Mouse (Mus musculus) retina, adult 2 months (tissue): ENCODE data around the gene Cask.
"Not testable (repeated sequence)": the region's sequence is repeated elsewhere in the genome, so short reads cannot be mapped to it uniquely, and the experiment has no call there.

Experiments used
- DNase-seq: peaks from one replicate; pipeline ENCODE4 v3.0.0-alpha.2; 2012; ENCODE audit warnings: low read depth, low spot score

Cask gene

GRCm38 (mm10) chrX:13851285-13851684, at the start of gene Cask:
Gene Cask (minus strand): TSS chrX:13851367.
- DNase-seq: no peak

DNA sequence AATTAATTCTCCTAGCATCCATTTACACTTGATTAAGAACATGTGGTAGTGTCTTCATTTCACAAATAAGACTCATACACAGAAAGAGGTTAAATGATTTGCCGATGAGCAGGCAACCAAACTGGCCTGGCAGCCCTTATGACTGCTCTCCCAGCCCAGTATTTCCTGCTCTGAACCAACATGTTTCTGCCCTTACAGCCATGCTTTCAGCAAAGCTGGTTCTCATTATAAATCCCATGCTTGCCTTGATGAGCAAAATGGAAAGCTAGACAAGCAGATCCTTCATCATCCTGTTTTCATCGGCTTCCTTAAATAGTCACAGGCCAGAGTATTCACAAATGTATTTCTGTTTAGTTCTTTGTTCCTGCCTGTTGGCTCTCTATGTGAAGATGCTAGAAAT, 38.8 kb upstream of the Cask start:
- DNase-seq: no peak

- DNase-seq: no peak
Observed at GRCm38 (mm10) chrX:13884348-13884747, 33.2 kb upstream of the Cask start.

- no peak for DNase-seq
Observed at GRCm38 (mm10) chrX:13881969-13882368, 30.8 kb upstream of the Cask start.

DNA sequence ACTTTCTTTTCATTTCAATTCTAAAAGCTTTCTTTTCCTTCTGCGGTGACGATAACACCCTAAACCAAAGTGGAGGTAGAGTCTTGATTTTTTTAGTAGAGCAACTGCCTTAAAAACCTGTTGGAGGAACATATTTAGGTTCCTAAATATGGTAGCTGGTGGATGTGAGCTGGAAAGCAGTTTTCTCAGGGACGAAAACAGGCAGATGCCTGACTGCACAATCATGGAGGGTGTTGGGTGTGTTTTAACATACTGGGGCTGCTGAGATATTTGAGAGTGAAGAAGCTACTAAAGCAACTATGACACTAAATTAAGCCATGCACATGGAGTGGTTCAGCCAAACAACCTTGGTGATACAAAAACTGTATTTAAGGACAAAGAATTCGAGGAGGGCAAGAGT, 9.0 kb upstream of the Cask start:
- no peak for DNase-seq

DNA sequence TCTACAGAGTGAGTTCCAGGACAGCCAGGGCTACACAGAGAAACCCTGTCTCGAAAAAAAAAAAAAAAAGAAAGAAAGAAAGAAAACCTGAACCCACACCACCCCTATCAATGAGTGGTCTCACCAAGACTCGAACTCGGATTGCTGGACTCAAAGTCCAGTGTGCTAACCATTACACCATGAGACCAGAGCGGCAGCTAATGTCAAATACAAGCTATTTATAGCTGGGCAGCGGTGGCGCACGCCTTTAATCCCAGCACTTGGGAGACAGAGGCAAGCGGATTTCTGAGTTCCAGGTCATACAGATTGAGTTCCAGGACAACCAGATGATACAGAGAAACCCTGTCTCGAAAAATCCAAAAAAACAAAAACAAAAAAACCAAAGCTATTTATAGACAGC, 7.9 kb upstream of the Cask start:
- no peak for DNase-seq

DNA sequence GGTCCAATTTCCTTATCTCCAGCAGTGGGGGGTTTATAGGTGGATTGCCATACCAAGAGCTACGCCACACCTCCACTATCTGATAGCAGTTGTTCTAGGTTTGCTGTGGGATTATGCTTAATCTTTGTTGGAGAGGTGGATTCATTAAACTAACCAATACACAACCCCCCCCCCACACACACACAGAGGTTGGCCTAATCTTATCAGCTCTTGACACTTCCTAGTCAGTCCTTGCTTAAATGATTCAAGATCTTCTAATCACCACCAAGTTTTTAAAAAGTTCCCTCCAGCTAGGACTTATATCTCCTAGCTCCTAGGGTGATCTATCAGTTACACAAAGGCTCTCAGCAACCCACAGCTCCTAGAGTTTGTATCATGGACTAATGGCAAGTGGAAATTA, 2.7 kb downstream of the Cask start:
- DNase-seq: no peak

DNA sequence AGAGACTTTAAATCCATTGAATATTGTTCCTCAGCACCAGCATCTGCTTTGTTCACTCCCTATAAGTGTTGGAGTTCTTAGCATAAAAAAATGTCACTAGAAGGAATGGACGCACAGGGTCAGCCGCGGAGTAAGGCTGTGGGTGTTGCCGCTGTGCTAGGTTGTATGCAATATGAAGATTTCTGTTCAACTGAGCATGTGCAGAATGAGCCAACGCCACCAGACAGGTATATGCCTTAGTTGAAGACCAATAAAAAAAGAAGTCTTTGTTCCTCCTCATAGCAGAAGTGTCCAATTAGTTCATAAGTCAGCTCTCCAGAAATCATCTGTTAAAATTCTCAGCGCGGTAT, 3.7 kb downstream of the Cask start:
- DNase-seq: no peak

DNA sequence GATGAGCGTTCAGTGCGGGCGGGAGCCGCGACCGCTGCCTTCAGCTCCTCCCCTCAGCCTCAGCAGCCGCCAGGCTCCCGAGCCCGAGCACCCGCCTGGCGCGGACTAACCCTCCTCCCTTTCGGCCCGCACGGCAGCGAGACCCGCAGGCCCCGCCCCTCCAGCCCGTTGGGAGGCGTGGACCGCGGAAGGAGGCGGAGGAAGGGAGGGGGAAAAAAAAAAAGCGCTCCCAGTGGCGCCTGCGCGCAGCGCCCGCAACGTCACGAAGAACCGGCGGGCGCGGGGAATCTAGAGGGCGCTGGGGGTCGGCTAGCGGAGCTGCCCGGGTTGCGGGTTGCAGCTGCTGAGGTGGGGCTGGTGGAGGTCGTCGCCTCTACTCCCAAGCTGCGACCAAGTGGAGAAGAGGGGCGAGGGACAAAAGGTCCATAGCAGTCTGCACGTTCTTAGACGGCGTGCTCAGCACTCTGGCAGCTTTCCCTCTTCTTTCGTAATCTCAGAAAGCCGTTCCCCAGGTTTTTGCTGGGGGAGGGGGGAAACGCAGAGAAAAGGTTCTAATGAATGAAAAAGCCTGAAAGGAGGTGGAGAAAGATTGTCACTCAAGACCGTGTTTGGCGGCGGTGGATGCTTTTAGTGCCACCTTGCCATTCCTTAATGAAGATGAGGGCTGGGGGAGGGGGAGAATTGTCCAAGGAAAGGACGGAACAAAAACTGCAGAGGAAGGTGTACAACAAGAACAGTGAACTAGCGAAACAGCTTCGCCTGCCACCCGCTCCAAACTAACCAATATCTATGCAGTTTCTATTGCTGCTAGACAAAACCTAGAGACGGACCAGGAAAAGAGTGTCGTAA, 4.3 kb downstream of the Cask start:
- DNase-seq: peak; percentile 72

DNA sequence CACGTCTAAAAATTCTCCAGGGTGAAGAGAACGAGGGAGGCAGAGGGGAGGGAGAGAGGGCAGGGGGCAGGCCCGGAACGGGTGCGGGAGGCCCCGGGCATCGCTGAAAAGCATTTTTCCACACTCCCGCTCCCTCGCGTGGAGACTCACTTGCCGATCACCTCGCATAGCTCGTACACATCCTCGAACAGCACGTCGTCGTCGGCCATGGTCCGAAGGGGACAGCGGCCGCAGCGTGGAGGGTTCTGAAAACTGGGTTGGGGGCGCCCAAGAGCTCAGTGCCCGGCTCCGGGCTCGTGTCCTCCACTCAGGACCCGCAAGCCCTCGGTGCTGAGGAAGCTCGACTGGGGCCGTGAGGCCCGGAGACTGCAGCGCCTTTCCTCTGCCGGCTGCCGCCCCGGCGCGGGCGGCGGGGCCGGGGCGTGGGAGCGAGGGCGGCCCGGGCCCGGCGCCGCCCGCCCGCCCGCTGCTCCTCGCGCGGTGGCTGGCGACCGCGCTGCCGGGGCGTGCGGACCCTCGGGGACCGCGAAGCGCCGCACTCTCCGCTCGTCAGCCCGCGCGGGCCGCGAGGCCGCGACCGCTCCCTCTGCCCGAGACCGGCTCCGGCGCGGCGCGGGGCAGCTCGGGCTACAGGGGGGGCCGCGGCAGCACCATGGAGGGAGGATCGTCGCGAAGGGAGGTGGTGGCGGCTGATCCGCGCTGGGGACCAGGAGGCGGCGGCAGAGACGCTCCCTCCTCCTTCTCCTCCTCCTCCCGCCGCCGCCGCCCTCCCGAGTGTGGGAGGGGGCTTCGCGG, 5.1 kb downstream of the Cask start:
- DNase-seq: no peak

DNA sequence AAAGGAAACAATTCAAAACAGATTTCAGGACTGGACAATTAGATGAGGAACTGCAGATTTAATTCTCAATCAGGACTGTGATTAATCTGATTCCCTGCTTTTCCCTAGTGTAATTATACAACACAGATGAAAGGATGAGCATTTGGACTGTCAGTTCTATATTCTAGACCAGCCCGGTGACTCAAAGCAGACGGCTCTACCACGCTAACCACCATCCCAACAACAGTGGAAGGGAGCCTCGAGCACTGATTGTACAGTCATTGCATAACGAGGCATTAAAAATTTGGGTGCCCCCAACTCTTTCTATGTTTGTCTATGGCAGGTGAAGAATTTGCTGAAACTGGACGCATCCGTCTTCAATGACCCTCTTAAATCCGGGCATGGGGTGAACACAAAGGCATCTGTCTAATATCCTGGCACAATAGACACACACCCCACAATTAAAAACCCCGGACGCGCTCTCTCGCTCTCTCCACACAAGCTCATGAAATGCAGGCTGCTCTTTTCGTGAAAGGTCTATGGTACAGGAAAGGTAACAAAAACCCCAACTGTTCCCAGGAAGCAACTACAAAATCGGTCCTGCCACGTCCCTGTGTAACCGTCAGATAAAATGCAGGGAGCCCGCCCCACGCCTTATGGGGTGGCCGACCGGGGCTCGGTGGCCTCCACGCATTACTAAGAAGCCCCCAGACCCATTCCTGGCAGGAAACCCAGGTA, 5.9 kb downstream of the Cask start:
- DNase-seq: no peak

DNA sequence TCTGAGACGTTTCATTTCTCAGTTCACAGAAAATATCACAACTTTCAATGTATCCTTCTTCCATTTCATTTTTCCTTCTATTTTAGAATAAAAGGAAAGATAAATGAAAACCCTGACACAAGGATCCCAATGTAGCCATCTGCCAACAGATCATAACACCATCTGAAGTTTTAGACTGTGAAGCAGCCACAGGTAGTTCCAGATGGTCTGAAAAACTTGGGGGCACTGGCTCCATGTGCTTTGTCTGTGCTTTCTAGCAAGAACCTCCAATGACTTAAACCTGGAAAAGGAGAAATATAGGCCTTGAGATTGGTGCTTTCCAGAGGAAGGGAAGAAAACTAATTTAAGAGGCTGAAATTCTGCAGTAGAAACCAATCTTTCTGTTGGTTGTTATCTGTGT, 28.4 kb downstream of the Cask start:
- no peak for DNase-seq

DNA sequence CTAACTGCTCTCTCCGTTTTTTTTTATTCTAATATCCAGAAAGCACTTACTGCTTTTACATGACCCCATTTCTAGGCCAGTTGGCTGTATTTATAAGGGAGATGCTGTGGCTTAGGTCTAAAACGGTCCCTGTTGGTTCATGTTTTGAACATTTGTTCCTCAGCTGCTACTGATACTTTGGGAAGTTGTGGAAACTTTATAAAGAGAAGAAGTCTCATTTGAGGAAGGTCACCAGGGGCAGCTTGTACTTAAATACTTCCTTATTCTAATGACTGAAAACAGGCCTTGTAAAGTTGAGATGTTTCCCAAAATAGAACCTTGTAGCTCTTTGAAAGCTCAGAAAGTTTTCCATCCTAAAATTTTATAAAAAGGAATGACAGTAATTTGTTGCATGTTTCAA, 52.4 kb downstream of the Cask start:
- no peak for DNase-seq

DNA sequence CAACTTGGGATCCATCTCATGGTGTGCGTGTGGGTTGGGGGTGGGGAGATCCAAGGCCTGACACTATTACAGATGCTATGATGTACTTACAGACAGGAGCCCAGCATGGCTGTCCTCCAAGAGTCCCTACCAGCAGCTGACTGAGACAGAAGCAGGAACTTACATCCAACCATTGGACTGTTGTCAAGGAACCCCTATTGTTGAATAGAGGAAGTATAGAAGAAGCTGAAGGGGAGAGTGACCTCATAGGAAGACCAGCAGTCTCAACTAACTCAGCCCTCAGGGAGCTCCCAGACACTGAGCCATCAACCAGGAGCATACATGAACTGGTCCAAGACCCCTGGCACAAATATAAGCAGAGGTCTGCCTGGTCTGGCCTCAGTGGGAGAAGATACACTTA, 85.5 kb downstream of the Cask start:
- DNase-seq: no peak

DNA sequence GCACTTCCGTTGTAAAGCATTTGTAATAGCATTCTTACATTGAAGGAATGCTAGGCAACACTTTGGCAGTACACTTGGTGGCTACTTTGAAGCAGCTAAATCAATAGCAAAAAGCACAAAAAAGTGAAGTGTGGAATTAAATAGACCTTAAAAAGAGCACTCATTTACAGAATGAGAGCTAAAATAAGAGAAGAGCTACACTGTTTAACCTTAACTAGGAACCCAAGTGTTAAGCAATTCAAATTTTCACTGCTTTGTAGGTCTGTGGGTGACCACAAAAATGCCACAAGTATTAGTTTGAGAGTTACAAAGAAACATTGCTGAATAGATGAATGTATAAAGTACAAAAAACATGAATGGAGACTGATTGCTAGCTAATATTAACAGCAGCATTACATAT, 86.1 kb downstream of the Cask start:
- DNase-seq: no peak

- no peak for DNase-seq
Observed at GRCm38 (mm10) chrX:13757279-13758005, 93.7 kb downstream of the Cask start.

DNA sequence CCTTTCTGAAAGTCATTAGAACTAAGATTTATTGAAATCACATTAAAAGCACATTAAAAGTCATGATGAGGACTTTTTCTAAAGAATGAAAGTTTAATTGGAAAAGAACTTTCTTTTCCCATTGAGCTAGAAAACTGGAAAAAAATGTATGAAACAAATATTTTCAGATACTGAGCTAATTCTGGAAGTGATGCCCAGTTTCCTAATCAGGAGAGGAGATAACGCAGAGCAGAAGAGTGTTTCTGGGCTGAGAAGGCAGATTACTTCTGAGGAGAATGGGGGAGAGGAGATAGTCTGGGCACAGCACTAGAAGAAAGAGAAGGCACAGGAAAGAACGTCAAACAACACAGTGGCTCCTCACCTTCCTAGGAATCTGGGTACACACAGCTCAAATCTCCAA, 110.1 kb downstream of the Cask start:
- no peak for DNase-seq

DNA sequence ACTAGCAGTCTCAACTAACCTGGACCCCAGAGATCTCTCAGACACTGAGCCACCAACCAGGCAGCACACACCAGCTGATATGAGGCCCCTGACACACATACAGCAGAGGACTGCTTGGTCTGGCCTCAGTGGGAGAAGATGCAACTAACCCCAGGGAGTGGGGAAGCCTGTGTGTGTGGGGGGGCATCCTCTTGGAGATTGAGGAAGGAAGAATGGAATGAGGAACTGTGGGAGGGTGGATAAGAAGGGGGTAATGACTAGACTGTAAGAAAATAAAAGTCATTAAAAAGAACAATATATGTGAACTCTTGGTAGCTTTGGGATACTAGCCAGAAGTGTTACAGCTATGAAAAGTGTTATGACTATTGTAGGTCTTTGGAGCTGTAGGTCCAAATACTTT, 120.4 kb downstream of the Cask start:
- not testable (repeated sequence) for DNase-seq

GRCm38 (mm10) chrX:13729835-13730480, 121.2 kb downstream of the Cask start:
- no peak for DNase-seq

DNA sequence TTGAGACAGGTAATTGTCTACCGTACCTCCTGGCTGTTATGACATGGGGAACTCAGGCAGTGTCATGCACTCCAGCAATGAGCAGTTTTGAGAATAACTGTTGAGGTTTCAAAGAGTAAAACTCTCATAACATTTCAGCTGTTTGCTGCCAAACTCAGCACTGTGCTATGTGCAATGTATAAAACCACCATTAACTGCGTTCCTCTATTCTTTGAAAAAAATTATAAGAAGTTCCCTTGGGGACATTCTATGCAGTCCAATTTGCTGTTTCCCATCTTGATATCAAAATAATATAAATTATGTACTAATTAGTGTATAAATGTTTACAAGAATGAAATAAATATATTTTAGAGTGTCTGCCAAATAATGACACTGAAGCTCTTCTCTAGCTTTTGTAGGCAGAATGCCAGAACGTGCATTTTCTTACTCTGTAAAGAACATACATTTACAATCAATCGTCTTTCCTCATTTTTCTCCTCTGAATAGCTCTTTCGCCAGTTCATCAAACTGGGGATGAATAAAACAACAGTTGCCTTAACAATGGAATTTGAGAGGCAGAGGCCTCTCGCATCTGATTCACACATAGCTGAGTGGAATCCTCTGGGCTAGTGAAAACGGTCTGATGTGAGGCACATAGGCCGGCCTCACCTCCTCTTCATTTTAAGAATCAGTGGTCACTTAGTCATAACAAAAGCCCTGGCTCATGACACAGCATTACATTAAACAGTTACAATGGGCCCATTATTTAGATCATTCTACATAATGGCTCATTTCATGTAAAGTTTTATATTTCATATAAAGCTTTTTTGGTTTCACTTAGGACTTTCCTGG, 125.4 kb downstream of the Cask start:
- DNase-seq: no peak
